Mouse (Mus musculus): ENCODE results near the gene Vmn1r175.
"Not testable (repeated sequence)": the region's sequence is repeated elsewhere in the genome, so short reads cannot be mapped to it uniquely, and the experiment has no call there.

Gene Vmn1r175

DNA sequence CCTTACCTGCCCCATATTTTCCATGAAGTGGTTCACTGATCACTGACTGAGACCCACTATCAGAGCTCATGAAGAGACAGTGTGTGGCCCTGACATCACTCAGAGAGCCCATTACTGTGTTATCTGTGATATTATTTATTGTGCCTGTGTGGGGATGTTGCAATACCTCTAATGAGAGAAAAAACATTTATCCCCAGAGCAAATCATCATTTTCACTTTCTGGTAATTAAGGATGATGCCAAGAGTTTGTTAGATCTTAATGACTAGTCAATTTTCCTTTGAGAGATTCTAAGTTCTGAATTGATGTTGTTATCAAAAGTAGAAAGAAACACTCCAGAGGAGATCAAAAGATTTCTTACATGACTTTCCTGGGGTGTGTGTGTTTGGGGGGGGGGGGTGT is at the start of gene Vmn1r175:
TSS of gene Vmn1r175 (minus strand) at position 101 of the 400 bp plus-strand sequence.
- DNase-seq, result not testable (repeated sequence)

DNA sequence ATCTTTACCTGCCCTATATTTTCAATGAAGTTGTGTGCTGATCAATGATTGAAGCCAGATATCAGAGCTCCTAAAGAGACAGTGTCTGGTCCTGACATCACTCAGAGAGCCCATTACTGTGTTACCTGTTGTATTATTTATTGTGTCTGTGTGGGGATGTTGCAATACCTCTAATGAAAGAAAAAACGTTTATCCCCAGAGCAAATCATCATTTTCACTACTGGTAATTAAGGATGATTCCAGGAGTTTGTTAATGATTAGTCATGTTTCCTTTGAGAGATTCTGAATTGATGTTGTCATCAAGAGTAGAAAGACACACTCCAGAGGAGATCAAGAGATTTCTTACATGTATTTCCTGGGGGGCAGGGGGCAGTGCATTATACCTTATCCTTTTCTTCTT is 26.8 kb upstream of the Vmn1r175 start, which contains the start of gene Vmn1r176:
TSS of gene Vmn1r176 (minus strand) at position 101 of the 400 bp plus-strand sequence.
- not testable (repeated sequence) for DNase-seq

DNA sequence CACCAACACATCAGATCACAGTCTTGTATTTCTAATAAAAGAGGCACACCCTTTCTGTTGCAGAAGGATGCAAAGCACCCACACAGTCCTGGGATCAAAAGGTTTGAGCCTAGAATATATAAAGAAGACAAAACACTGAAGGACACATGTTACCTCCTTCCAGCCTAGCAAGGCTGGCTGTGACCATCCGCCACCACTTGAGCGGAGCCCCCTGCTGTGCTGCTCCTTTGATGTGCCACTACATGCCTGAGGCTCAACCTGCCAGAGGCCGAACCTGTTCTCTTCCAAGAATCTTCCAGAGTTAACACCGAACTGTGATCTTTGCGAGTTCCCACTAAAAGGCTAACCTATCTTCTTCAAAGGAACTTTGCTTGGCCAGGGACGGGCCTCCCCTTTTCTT is 25.9 kb downstream of the Vmn1r175 start:
- no peak for DNase-seq

Measured in lung, postnatal 4 days (tissue).